Mouse (Mus musculus): Measurements from ENCODE around the gene Anapc2. TPM values are rescaled to one million over a fixed set of nuclear protein-coding genes. Genes with fewer than 3 reads are reported as not detected.
A peak's percentile ranks its signal among the peaks of the same experiment; 100 is the strongest.

Anapc2 gene
- polyA plus RNA-seq, 1 experiment from 2014 or later: 100 TPM

- peaks cover 27% of the 10 kb centered on the region for H3K36me3 ChIP-seq (ENCODE audit: control insufficient read depth, insufficient read depth, low read length)
- ATAC-seq (replicated peaks; ENCODE audit: low FRiP score, low TSS enrichment, low read depth): no peak
- peak overlapping the region; percentile 96 for H3K4me3 ChIP-seq (ENCODE audit: low read depth, low read length)
- H3K4me1 ChIP-seq (replicated peaks; ENCODE audit: control insufficient read depth, insufficient read depth, low read length): peaks cover 14% of the 10 kb centered on the region; the same call in 1 of the 2 replicates
- no peaks in the 10 kb centered on the region for H3K27me3 ChIP-seq (replicated peaks; ENCODE audit: control insufficient read depth, insufficient read depth, low read length)
- DNase-seq (ENCODE audit: low spot score): no peak
- 61% methylated on average over 9 of the region's 9 CpGs for WGBS
- H3K9ac ChIP-seq (ENCODE audit: low read length): peak overlapping the region; percentile 96; the same call in 1 of the 2 replicates
- H3K27ac ChIP-seq (ENCODE audit: low read depth): no peak overlapping the region
- no peaks in the 10 kb centered on the region for H3K9me3 ChIP-seq (ENCODE audit: control insufficient read depth, low read length)
- H3K4me2 ChIP-seq (ENCODE audit: low read length): peak overlapping the region; percentile 65
Measured at GRCm38 (mm10) chr2:25331470-25331869, 59.2 kb downstream of the Anapc2 start.

GRCm38 (mm10) chr2:25332286-25333160 lies 60.2 kb downstream of the Anapc2 start, which contains the start of gene Man1b1:
Man1b1 (plus strand) TSS chr2:25332338.
- H3K36me3 ChIP-seq (ENCODE audit: control insufficient read depth, insufficient read depth, low read length): peaks cover 36% of the 10 kb centered on the region
- under 1% methylated on average over 78 of the region's 78 CpGs for WGBS
- H3K4me3 ChIP-seq (ENCODE audit: low read depth, low read length): peak within 1 kb of the TSS; percentile 96
- H3K9me3 ChIP-seq (ENCODE audit: control insufficient read depth, low read length): no peaks in the 10 kb centered on the region
- DNase-seq (ENCODE audit: low spot score): peak; percentile 97
- peak within 1 kb of the TSS; percentile 96 for H3K9ac ChIP-seq (ENCODE audit: low read length)
- peak within 1 kb of the TSS; percentile 98 for H3K4me2 ChIP-seq (ENCODE audit: low read length)
- H3K27me3 ChIP-seq (replicated peaks; ENCODE audit: control insufficient read depth, insufficient read depth, low read length): no peaks in the 10 kb centered on the region
- H3K4me1 ChIP-seq (replicated peaks; ENCODE audit: control insufficient read depth, insufficient read depth, low read length): peaks cover 14% of the 10 kb centered on the region; the same call in 1 of the 2 replicates
- peak within 1 kb of the TSS; percentile 91 for H3K27ac ChIP-seq (ENCODE audit: low read depth)
- ATAC-seq (replicated peaks; ENCODE audit: low FRiP score, low TSS enrichment, low read depth): peak; percentile 97

- WGBS: 81% methylated on average over 2 of the region's 2 CpGs
- Histone ChIP-seq H3K27ac (ENCODE audit: low read depth) (no peak overlapping the region), H3K9ac (ENCODE audit: low read length) (peak overlapping the region; percentile 73), H3K4me1 (replicated peaks; ENCODE audit: control insufficient read depth, insufficient read depth, low read length) (peaks cover 14% of the 10 kb centered on the region; the same call in 1 of the 2 replicates), H3K36me3 (ENCODE audit: control insufficient read depth, insufficient read depth, low read length) (peaks cover 47% of the 10 kb centered on the region), H3K4me2 (ENCODE audit: low read length) (peak overlapping the region; percentile 98), H3K27me3 (replicated peaks; ENCODE audit: control insufficient read depth, insufficient read depth, low read length) (no peaks in the 10 kb centered on the region), H3K4me3 (ENCODE audit: low read depth, low read length) (peak overlapping the region; percentile 96), H3K9me3 (ENCODE audit: control insufficient read depth, low read length) (no peaks in the 10 kb centered on the region)
- ATAC-seq (replicated peaks; ENCODE audit: low FRiP score, low TSS enrichment, low read depth): no peak
- no peak for DNase-seq (ENCODE audit: low spot score)
Measured at GRCm38 (mm10) chr2:25333569-25333968, 61.3 kb downstream of the Anapc2 start.

Other genes starting within 250 kb of the Anapc2 start
- gene Nsmf, start 218.1 kb upstream of the Anapc2 start, polyA plus RNA-seq (2014; fragmentation: Nextera tagmentation; extraction: Ambion mirVana): 44.3 and 50.0 TPM in 2 replicates
- gene Entpd8, start 192.2 kb upstream of the Anapc2 start, polyA plus RNA-seq (2014; fragmentation: Nextera tagmentation; extraction: Ambion mirVana): 6.0 and 7.3 TPM in 2 replicates
- gene Noxa1, start 177.3 kb upstream of the Anapc2 start, polyA plus RNA-seq (2014; fragmentation: Nextera tagmentation; extraction: Ambion mirVana): 2.3 and 5.7 TPM in 2 replicates
- 8.2 and 13.2 TPM in 2 replicates for gene Nrarp, start 91.7 kb upstream of the Anapc2 start, polyA plus RNA-seq (2014; fragmentation: Nextera tagmentation; extraction: Ambion mirVana)
- 14.4 and 18.1 TPM in 2 replicates for gene Tor4a, start 75.6 kb upstream of the Anapc2 start, polyA plus RNA-seq (2014; fragmentation: Nextera tagmentation; extraction: Ambion mirVana)
- gene Nelfb, start 61.0 kb upstream of the Anapc2 start, polyA plus RNA-seq (2014; fragmentation: Nextera tagmentation; extraction: Ambion mirVana): 99.1 and 107 TPM in 2 replicates
- 0.18 TPM in 1 of 2 replicates, not detected in the other for gene Stpg3, start 57.8 kb upstream of the Anapc2 start, polyA plus RNA-seq (2014; fragmentation: Nextera tagmentation; extraction: Ambion mirVana)
- 0.51 TPM in 1 of 2 replicates, not detected in the other for gene Fam166a, start 53.7 kb upstream of the Anapc2 start, polyA plus RNA-seq (2014; fragmentation: Nextera tagmentation; extraction: Ambion mirVana)
- gene Tubb4b, start 47.8 kb upstream of the Anapc2 start, polyA plus RNA-seq (2014; fragmentation: Nextera tagmentation; extraction: Ambion mirVana): 524 and 576 TPM in 2 replicates
- gene Slc34a3, start 38.1 kb upstream of the Anapc2 start, polyA plus RNA-seq (2014; fragmentation: Nextera tagmentation; extraction: Ambion mirVana): 0.26 and 0.38 TPM in 2 replicates
- not detected in 2 replicates for gene Rnf224, start 35.7 kb upstream of the Anapc2 start, polyA plus RNA-seq (2014; fragmentation: Nextera tagmentation; extraction: Ambion mirVana)
- 15.7 and 18.7 TPM in 2 replicates for gene Rnf208, start 30.2 kb upstream of the Anapc2 start, polyA plus RNA-seq (2014; fragmentation: Nextera tagmentation; extraction: Ambion mirVana)
- 0.30 TPM in 1 of 2 replicates, not detected in the other for gene Cysrt1, start 30.0 kb upstream of the Anapc2 start, polyA plus RNA-seq (2014; fragmentation: Nextera tagmentation; extraction: Ambion mirVana)
- 5.0 and 5.7 TPM in 2 replicates for gene AL732309.1, start 25.6 kb upstream of the Anapc2 start, polyA plus RNA-seq (2014; fragmentation: Nextera tagmentation; extraction: Ambion mirVana)
- 18.0 and 19.2 TPM in 2 replicates for gene Tmem203, start 17.0 kb upstream of the Anapc2 start, polyA plus RNA-seq (2014; fragmentation: Nextera tagmentation; extraction: Ambion mirVana)
- gene Tprn, start 9.9 kb upstream of the Anapc2 start, polyA plus RNA-seq (2014; fragmentation: Nextera tagmentation; extraction: Ambion mirVana): 6.5 and 7.8 TPM in 2 replicates
- gene Ssna1, start within 50 bp of the Anapc2 start, polyA plus RNA-seq (2014; fragmentation: Nextera tagmentation; extraction: Ambion mirVana): 229 and 240 TPM in 2 replicates
- not detected in 2 replicates for gene Tmem210, start 15.7 kb downstream of the Anapc2 start, polyA plus RNA-seq (2014; fragmentation: Nextera tagmentation; extraction: Ambion mirVana)
- gene Lrrc26, start 17.4 kb downstream of the Anapc2 start, polyA plus RNA-seq (2014; fragmentation: Nextera tagmentation; extraction: Ambion mirVana): not detected in 2 replicates
- 2.1 and 2.4 TPM in 2 replicates for gene Grin1, start 46.7 kb downstream of the Anapc2 start, polyA plus RNA-seq (2014; fragmentation: Nextera tagmentation; extraction: Ambion mirVana)
- 66.3 and 73.3 TPM in 2 replicates for gene Man1b1, start 59.9 kb downstream of the Anapc2 start, polyA plus RNA-seq (2014; fragmentation: Nextera tagmentation; extraction: Ambion mirVana)
- 24.1 and 26.5 TPM in 2 replicates for gene Dpp7, start 83.9 kb downstream of the Anapc2 start, polyA plus RNA-seq (2014; fragmentation: Nextera tagmentation; extraction: Ambion mirVana)
- gene Uap1l1, start 93.2 kb downstream of the Anapc2 start, polyA plus RNA-seq (2014; fragmentation: Nextera tagmentation; extraction: Ambion mirVana): 36.3 and 46.0 TPM in 2 replicates
- gene Sapcd2, start 99.8 kb downstream of the Anapc2 start, polyA plus RNA-seq (2014; fragmentation: Nextera tagmentation; extraction: Ambion mirVana): 43.2 and 47.4 TPM in 2 replicates
- gene Entpd2, start 123.4 kb downstream of the Anapc2 start, polyA plus RNA-seq (2014; fragmentation: Nextera tagmentation; extraction: Ambion mirVana): 5.9 and 7.4 TPM in 2 replicates
- gene Npdc1, start 126.9 kb downstream of the Anapc2 start, polyA plus RNA-seq (2014; fragmentation: Nextera tagmentation; extraction: Ambion mirVana): 42.2 and 45.4 TPM in 2 replicates
- gene Fut7, start 150.8 kb downstream of the Anapc2 start, polyA plus RNA-seq (2014; fragmentation: Nextera tagmentation; extraction: Ambion mirVana): 0.15 TPM in 1 of 2 replicates, not detected in the other
- 4.8 and 4.9 TPM in 2 replicates for gene Abca2, start 156.2 kb downstream of the Anapc2 start, polyA plus RNA-seq (2014; fragmentation: Nextera tagmentation; extraction: Ambion mirVana)
- 1.8 and 2.0 TPM in 2 replicates for gene Clic3, start 184.4 kb downstream of the Anapc2 start, polyA plus RNA-seq (2014; fragmentation: Nextera tagmentation; extraction: Ambion mirVana)
- 25.0 and 27.4 TPM in 2 replicates for gene Paxx, start 188.6 kb downstream of the Anapc2 start, polyA plus RNA-seq (2014; fragmentation: Nextera tagmentation; extraction: Ambion mirVana)
- gene Ptgds, start 197.6 kb downstream of the Anapc2 start, polyA plus RNA-seq (2014; fragmentation: Nextera tagmentation; extraction: Ambion mirVana): 6.2 and 7.9 TPM in 2 replicates
- not detected in 2 replicates for gene Lcn12, start 221.4 kb downstream of the Anapc2 start, polyA plus RNA-seq (2014; fragmentation: Nextera tagmentation; extraction: Ambion mirVana)
- 72.9 and 79.3 TPM in 2 replicates for gene Fbxw5, start 228.3 kb downstream of the Anapc2 start, polyA plus RNA-seq (2014; fragmentation: Nextera tagmentation; extraction: Ambion mirVana)
- gene C8g, start 229.2 kb downstream of the Anapc2 start, polyA plus RNA-seq (2014; fragmentation: Nextera tagmentation; extraction: Ambion mirVana): 5.9 and 6.3 TPM in 2 replicates

All from intestine, embryonic 14.5 days (tissue).